Mouse (Mus musculus) limb, embryonic 12.5 days (tissue): Measurements from ENCODE around the gene Timm23. TPM values are rescaled to one million over a fixed set of nuclear protein-coding genes. Genes with fewer than 3 reads are reported as not detected.
A peak's percentile ranks its signal among the peaks of the same experiment; 100 is the strongest.
"Not testable (repeated sequence)": the region's sequence is repeated elsewhere in the genome, so short reads cannot be mapped to it uniquely, and the experiment has no call there.

Experiments used
- ATAC-seq: fragments of 200-750 bp; cut with Nextera tagmentation; 2 replicates; pipeline ENCODE4 v1.8.0; 2017; ENCODE audit warnings: low read depth, moderate TSS enrichment; ENCODE audit not compliant: insufficient number of reproducible peaks, insufficient read depth, low FRiP score, low TSS enrichment
- H3K27ac ChIP-seq: fragments of 300-500 bp; sonication (generic); 2 replicates; pipeline ENCODE4 v1.5.1; 2016; ENCODE audit warnings: mild to moderate bottlenecking, moderate library complexity
- H3K27me3 ChIP-seq: fragments of 300-500 bp; sonication (generic); 2 replicates; pipeline ENCODE4 v1.6.1; 2016; ENCODE audit warnings: mild to moderate bottlenecking, moderate library complexity
- H3K36me3 ChIP-seq: fragments of 300-500 bp; sonication (generic); 2 replicates; pipeline ENCODE4 v1.6.1; 2016; ENCODE audit warnings: mild to moderate bottlenecking, moderate library complexity
- H3K4me1 ChIP-seq: fragments of 300-500 bp; sonication (generic); replicated peaks from 2 replicates; pipeline ENCODE4 v1.6.1; 2016
- H3K4me2 ChIP-seq: fragments of 300-500 bp; sonication (generic); 2 replicates; pipeline ENCODE4 v1.6.1; 2016; ENCODE audit warnings: mild to moderate bottlenecking, moderate library complexity
- H3K4me3 ChIP-seq: fragments of 300-500 bp; sonication (generic); replicated peaks from 2 replicates; pipeline ENCODE4 v1.5.1; 2016; ENCODE audit warnings: mild to moderate bottlenecking
- H3K9ac ChIP-seq: fragments of 300-500 bp; sonication (generic); replicated peaks from 2 replicates; pipeline ENCODE4 v1.6.1; 2016; ENCODE audit warnings: mild to moderate bottlenecking, moderate library complexity
- H3K9me3 ChIP-seq: fragments of 300-500 bp; sonication (generic); 2 replicates; pipeline ENCODE4 v1.6.1; 2016; ENCODE audit warnings: mild to moderate bottlenecking, moderate library complexity
- WGBS: fragments of 180-500 bp; shearing (Covaris S2); methylation state at CpG from one replicate; pipeline ENCODE4 v1.1.7; 2016; 5-methylcytosine and 5-hydroxymethylcytosine counted together
- polyA plus RNA-seq: library from polyadenylated mRNA; unstranded; fragments of >200 nt; fragmentation: Nextera tagmentation; extraction: Ambion mirVana; gene quantifications from 2 replicates; pipeline ENCODE4 v1.2.1, GENCODE M21; 2016

Timm23 gene
- 272 and 281 TPM in 2 replicates for polyA plus RNA-seq

GRCm38 (mm10) chr14:32201791-32202451 lies at the start of gene Timm23, which contains the start of gene Parg:
Gene Timm23, minus strand, starts transcription at chr14:32201898.
Gene Parg, plus strand, starts transcription at chr14:32201949.
- H3K4me3 ChIP-seq, result peak within 1 kb of the TSS; percentile 97
- peaks cover 21% of the 10 kb centered on the region for H3K4me1 ChIP-seq
- H3K27me3 ChIP-seq, result no peaks in the 10 kb centered on the region
- ATAC-seq, result peak; percentile 88
- WGBS, result under 1% methylated on average over 74 of the region's 77 CpGs
- H3K9me3 ChIP-seq, result peaks cover 5% of the 10 kb centered on the region; the same call in 1 of the 2 replicates
- H3K27ac ChIP-seq, result peak within 1 kb of the TSS; percentile 74; the same call in 1 of the 2 replicates
- H3K36me3 ChIP-seq, result peaks cover 30% of the 10 kb centered on the region
- peak within 1 kb of the TSS; percentile 90 for H3K4me2 ChIP-seq
- peak within 1 kb of the TSS; percentile 95 for H3K9ac ChIP-seq

DNA sequence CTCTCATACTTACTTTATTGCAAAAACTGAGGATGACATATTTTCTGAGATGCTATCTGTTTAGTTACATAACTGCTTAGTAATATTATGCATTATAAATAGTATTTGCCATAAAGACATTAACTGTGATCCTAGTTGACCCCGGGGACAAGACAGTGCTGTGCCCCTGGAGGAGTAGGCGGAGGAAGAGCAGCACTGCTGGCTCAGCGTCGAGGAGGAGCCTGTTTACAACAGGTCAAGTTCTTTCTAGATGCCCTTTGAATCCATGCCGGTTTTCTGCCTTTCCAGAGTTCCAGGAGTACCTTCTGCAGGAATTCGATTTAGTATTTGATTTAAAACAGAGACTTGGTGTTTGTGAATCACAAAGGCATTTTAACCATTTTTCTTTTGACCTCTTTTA lies 47.9 kb upstream of the Timm23 start:
- ATAC-seq, result no peak
- Histone ChIP-seq H3K27me3 (no peaks in the 10 kb centered on the region), H3K4me1 (no peaks in the 10 kb centered on the region), H3K9me3 (no peaks in the 10 kb centered on the region), H3K27ac (no peak overlapping the region), H3K36me3 (peaks cover 25% of the 10 kb centered on the region), H3K9ac (no peak overlapping the region), H3K4me3 (no peak overlapping the region), H3K4me2 (no peak overlapping the region)
- 84% methylated on average over 6 of the region's 6 CpGs for WGBS

DNA sequence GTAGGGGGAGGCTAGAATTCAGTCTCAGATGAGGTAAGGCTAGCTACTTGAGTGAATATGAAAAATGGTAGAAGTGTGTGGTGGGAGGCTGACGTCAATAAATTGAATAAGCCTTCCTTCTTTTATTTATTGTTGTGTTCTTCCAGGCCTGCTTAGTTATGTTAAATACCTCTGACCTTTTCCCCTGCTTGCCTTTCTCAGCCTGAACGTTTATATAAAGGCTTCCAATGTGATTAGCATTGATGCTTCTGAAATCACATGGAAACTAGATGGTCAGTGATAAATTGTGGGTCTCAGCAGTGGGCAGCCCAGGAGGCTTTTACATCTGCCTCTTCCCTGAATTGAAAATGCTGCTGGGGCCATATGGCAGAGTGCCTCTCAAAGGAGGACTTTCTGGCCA lies 44.3 kb upstream of the Timm23 start:
- WGBS, result 54% methylated on average over 2 of the region's 2 CpGs
- ATAC-seq, result no peak
- H3K36me3 ChIP-seq, result peaks cover 33% of the 10 kb centered on the region
- no peak overlapping the region for H3K4me2 ChIP-seq
- no peak overlapping the region for H3K4me3 ChIP-seq
- no peak overlapping the region for H3K27ac ChIP-seq
- no peaks in the 10 kb centered on the region for H3K9me3 ChIP-seq
- H3K9ac ChIP-seq, result no peak overlapping the region
- no peaks in the 10 kb centered on the region for H3K27me3 ChIP-seq
- no peaks in the 10 kb centered on the region for H3K4me1 ChIP-seq

DNA sequence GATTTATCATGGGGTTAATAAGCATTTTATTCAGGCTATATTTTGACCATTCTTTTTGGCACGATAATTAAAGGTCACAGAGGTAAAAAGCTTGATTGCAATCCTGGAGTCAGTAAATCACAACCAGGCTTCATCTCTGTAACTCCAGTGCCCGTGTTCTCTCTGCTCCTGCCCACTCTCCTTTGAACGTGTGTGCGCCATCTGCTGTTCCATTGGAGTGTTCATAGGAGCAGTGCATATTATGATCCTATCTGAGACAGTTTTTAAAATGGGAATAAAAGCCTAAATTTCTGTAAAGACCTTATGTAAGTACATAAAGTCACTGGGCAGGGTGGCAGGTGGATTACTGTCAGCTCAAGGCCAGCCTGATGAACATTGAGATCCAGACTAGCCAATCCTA lies 40.7 kb upstream of the Timm23 start:
- Histone ChIP-seq H3K4me2 (no peak overlapping the region), H3K27me3 (no peaks in the 10 kb centered on the region), H3K4me3 (no peak overlapping the region), H3K27ac (no peak overlapping the region), H3K9me3 (no peaks in the 10 kb centered on the region), H3K36me3 (peaks cover 36% of the 10 kb centered on the region; the same call in 1 of the 2 replicates), H3K4me1 (no peaks in the 10 kb centered on the region), H3K9ac (no peak overlapping the region)
- 79% methylated on average over 4 of the region's 4 CpGs for WGBS
- no peak for ATAC-seq

- H3K27ac ChIP-seq, result no peak overlapping the region
- H3K27me3 ChIP-seq, result no peaks in the 10 kb centered on the region
- 1% methylated on average over 2 of the region's 2 CpGs for WGBS
- H3K4me2 ChIP-seq, result no peak overlapping the region
- no peaks in the 10 kb centered on the region for H3K9me3 ChIP-seq
- no peaks in the 10 kb centered on the region for H3K4me1 ChIP-seq
- peaks cover 14% of the 10 kb centered on the region; the same call in 1 of the 2 replicates for H3K36me3 ChIP-seq
- no peak overlapping the region for H3K9ac ChIP-seq
- ATAC-seq, result no peak
- H3K4me3 ChIP-seq, result no peak overlapping the region
Measured at GRCm38 (mm10) chr14:32228996-32229395, 27.3 kb upstream of the Timm23 start.

DNA sequence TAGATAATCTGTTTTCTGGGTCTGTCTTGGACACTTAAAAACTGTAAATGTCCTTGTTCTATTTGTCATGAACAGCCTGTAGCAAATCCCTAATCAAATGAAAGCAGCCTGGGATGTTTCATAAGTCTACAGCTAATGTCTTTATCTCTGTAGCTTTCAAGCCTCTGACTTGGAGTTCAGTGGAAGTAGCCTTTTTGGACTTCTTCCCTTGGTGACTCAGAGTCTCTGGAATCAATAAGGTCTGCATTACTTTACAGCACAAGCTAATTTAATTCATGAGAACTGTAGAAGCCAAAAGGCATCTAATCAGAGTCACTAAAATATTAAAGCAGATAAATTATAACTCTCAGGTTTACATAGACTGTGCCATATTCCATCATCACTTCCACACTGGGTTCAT lies 24.9 kb upstream of the Timm23 start:
- no peak for ATAC-seq
- no peaks in the 10 kb centered on the region for H3K27me3 ChIP-seq

GRCm38 (mm10) chr14:32201354-32201753 lies 344 bp downstream of the Timm23 start:
- Histone ChIP-seq H3K4me3 (peak overlapping the region; percentile 97), H3K27ac (peak overlapping the region; percentile 5; the same call in 1 of the 2 replicates), H3K4me2 (peak overlapping the region; percentile 90), H3K27me3 (no peaks in the 10 kb centered on the region), H3K36me3 (peaks cover 33% of the 10 kb centered on the region), H3K4me1 (peaks cover 21% of the 10 kb centered on the region), H3K9me3 (peaks cover 5% of the 10 kb centered on the region; the same call in 1 of the 2 replicates), H3K9ac (peak overlapping the region; percentile 95)
- under 1% methylated on average over 26 of the region's 26 CpGs for WGBS
- peak; percentile 42; the same call in 1 of the 2 replicates for ATAC-seq

More for the DNA sequence above, 24.9 kb upstream of the Timm23 start:
- Histone ChIP-seq H3K4me3 (no peak overlapping the region), H3K9ac (no peak overlapping the region), H3K9me3 (no peaks in the 10 kb centered on the region), H3K36me3 (peaks cover 10% of the 10 kb centered on the region; the same call in 1 of the 2 replicates), H3K27ac (no peak overlapping the region), H3K4me1 (no peaks in the 10 kb centered on the region), H3K4me2 (no peak overlapping the region)

GRCm38 (mm10) chr14:32193557-32193956 lies 8.1 kb downstream of the Timm23 start:
- H3K9me3 ChIP-seq, H3K27me3 ChIP-seq, H3K4me1 ChIP-seq, H3K27ac ChIP-seq, H3K4me2 ChIP-seq, H3K9ac ChIP-seq, ATAC-seq, H3K4me3 ChIP-seq: not testable (repeated sequence)
- H3K36me3 ChIP-seq, result peaks cover 69% of the 10 kb centered on the region
- 83% methylated on average over 5 of the region's 5 CpGs for WGBS

GRCm38 (mm10) chr14:32192437-32192836 lies 9.3 kb downstream of the Timm23 start:
- ATAC-seq, result no peak
- Histone ChIP-seq H3K9me3 (no peaks in the 10 kb centered on the region), H3K27me3 (no peaks in the 10 kb centered on the region), H3K4me1 (no peaks in the 10 kb centered on the region), H3K4me3 (no peak overlapping the region), H3K9ac (no peak overlapping the region), H3K4me2 (no peak overlapping the region), H3K36me3 (peaks cover 70% of the 10 kb centered on the region), H3K27ac (no peak overlapping the region)
- 56% methylated on average over 3 of the region's 3 CpGs for WGBS

DNA sequence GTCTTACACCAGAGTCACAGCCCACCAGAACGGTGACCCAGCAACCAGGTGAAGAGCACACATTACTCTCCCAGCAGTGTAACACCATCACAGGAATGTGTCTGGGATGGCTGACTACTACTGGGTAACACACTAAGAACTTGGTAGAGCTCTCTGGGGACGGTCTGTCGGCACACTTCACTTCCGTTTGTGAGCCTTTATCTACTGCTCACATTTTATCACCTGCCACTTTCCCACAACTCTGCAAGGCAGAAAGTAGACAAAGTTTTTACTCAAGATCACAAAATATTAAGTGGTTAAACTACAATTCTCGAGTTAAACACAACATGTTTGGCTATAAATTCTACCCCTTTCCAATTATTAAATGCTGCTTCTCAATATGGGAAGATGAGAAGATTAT lies 9.8 kb downstream of the Timm23 start:
- no peaks in the 10 kb centered on the region for H3K9me3 ChIP-seq
- no peaks in the 10 kb centered on the region for H3K27me3 ChIP-seq
- no peak overlapping the region for H3K27ac ChIP-seq
- WGBS, result 87% methylated on average over 5 of the region's 5 CpGs
- no peak for ATAC-seq
- H3K36me3 ChIP-seq, result peaks cover 70% of the 10 kb centered on the region
- no peaks in the 10 kb centered on the region for H3K4me1 ChIP-seq
- H3K4me2 ChIP-seq, result no peak overlapping the region
- no peak overlapping the region for H3K9ac ChIP-seq
- H3K4me3 ChIP-seq, result no peak overlapping the region

- no peak for ATAC-seq
- no peak overlapping the region for H3K4me3 ChIP-seq
- no peaks in the 10 kb centered on the region for H3K9me3 ChIP-seq
- WGBS, result 91% methylated on average over 6 of the region's 6 CpGs
- no peaks in the 10 kb centered on the region for H3K27me3 ChIP-seq
- no peak overlapping the region for H3K27ac ChIP-seq
- H3K4me2 ChIP-seq, result no peak overlapping the region
- peaks cover 77% of the 10 kb centered on the region for H3K36me3 ChIP-seq
- H3K9ac ChIP-seq, result no peak overlapping the region
- H3K4me1 ChIP-seq, result no peaks in the 10 kb centered on the region
Measured at GRCm38 (mm10) chr14:32190627-32191391, 10.9 kb downstream of the Timm23 start.
